Mouse (Mus musculus): ENCODE results near the gene Krt72. TPM values are rescaled to one million over a fixed set of nuclear protein-coding genes. Genes with fewer than 3 reads are reported as not detected.

The Krt72 gene
- not detected for total RNA-seq (2021)

GRCm38 (mm10) chr15:101786360-101786759, at the start of gene Krt72:
TSS of gene Krt72 (minus strand) at chr15:101786460.
- intact Hi-C loops (cut with DNase I), result no loop called here
- DNase-seq (ENCODE audit: low spot score in 2 of 2), result no peak

- DNase-seq (ENCODE audit: low spot score in 2 of 2), result peak in 1 of 2 experiments; percentile 58
- intact Hi-C loops (cut with DNase I), result no loop called here
These were observed 48.6 kb upstream of the Krt72 start for GRCm38 (mm10) chr15:101834784-101835328.

GRCm38 (mm10) chr15:101833131-101833530, 46.9 kb upstream of the Krt72 start:
- intact Hi-C loops (cut with DNase I), result no loop called here

GRCm38 (mm10) chr15:101829441-101829840, 43.2 kb upstream of the Krt72 start:
- DNase-seq (ENCODE audit: low spot score in 2 of 2), result no peak
- intact Hi-C loops (cut with DNase I), result no loop called here

More at GRCm38 (mm10) chr15:101833131-101833530, 46.9 kb upstream of the Krt72 start:
- DNase-seq (ENCODE audit: low spot score in 2 of 2), result no peak

- intact Hi-C loops (cut with DNase I), result no loop called here
- DNase-seq (ENCODE audit: low spot score in 2 of 2), result no peak
These were observed 35.5 kb upstream of the Krt72 start for GRCm38 (mm10) chr15:101821786-101822185.

GRCm38 (mm10) chr15:101817875-101818274, 31.6 kb upstream of the Krt72 start, which contains the start of gene Krt2:
TSS of gene Krt2 (minus strand) at chr15:101818169.
- DNase-seq (ENCODE audit: low spot score in 2 of 2), result no peak
- intact Hi-C loops (cut with DNase I), result no loop called here

- DNase-seq (ENCODE audit: low spot score in 2 of 2), result peak; percentile 15 to 92
- intact Hi-C loops (cut with DNase I), result loop anchor here (5.0 kb wide), 1 partner anchor 74 kb away; no protein-coding TSS in a partner anchor
These were observed 17.0 kb upstream of the Krt72 start for GRCm38 (mm10) chr15:101803052-101803822.

GRCm38 (mm10) chr15:101802296-101802835, 16.1 kb upstream of the Krt72 start, which contains the start of gene Krt73:
TSS of gene Krt73 (minus strand) at chr15:101802346.
- peak in 1 of 2 experiments; percentile 4 for DNase-seq (ENCODE audit: low spot score in 2 of 2)
- intact Hi-C loops (cut with DNase I), result loop anchor here (5.0 kb wide), 1 partner anchor 75 kb away; no protein-coding TSS in a partner anchor

- DNase-seq (ENCODE audit: low spot score in 2 of 2), result no peak
These were observed 4.6 kb upstream of the Krt72 start for GRCm38 (mm10) chr15:101790867-101791266.

GRCm38 (mm10) chr15:101773420-101773819, 12.8 kb downstream of the Krt72 start:
- intact Hi-C loops (cut with DNase I), result loop anchor here (2.0 to 5.0 kb wide), 2 partner anchors 294 to 435 kb away; no protein-coding TSS in a partner anchor
- DNase-seq (ENCODE audit: low spot score in 2 of 2), result peak in 1 of 2 experiments; percentile 2

More at GRCm38 (mm10) chr15:101790867-101791266, 4.6 kb upstream of the Krt72 start:
- intact Hi-C loops (cut with DNase I), result no loop called here

GRCm38 (mm10) chr15:101772711-101773081, 13.6 kb downstream of the Krt72 start:
- intact Hi-C loops (cut with DNase I), result loop anchor here (1.0 to 5.0 kb wide), 3 partner anchors 201 to 434 kb away; no protein-coding TSS in a partner anchor
- DNase-seq (ENCODE audit: low spot score in 2 of 2), result peak; percentile 85 to 92

- peak in 1 of 2 experiments; percentile 3 for DNase-seq (ENCODE audit: low spot score in 2 of 2)
These were observed 14.1 kb downstream of the Krt72 start for GRCm38 (mm10) chr15:101772080-101772710.

GRCm38 (mm10) chr15:101770226-101770625, 16.0 kb downstream of the Krt72 start:
- intact Hi-C loops (cut with DNase I), result loop anchor here (5.0 kb wide), 1 partner anchor 297 kb away; no protein-coding TSS in a partner anchor

More at GRCm38 (mm10) chr15:101772080-101772710, 14.1 kb downstream of the Krt72 start:
- intact Hi-C loops (cut with DNase I), result loop anchor here (1.0 to 5.0 kb wide), 3 partner anchors 201 to 433 kb away; no protein-coding TSS in a partner anchor

GRCm38 (mm10) chr15:101742711-101743110, 43.5 kb downstream of the Krt72 start, which contains the start of gene Krt71:
TSS of gene Krt71 (minus strand) at chr15:101743109.
- intact Hi-C loops (cut with DNase I), result no loop called here
- DNase-seq (ENCODE audit: low spot score in 2 of 2), result no peak

More at GRCm38 (mm10) chr15:101770226-101770625, 16.0 kb downstream of the Krt72 start:
- no peak for DNase-seq (ENCODE audit: low spot score in 2 of 2)

GRCm38 (mm10) chr15:101737786-101738185, 48.5 kb downstream of the Krt72 start:
- intact Hi-C loops (cut with DNase I), result no loop called here
- DNase-seq (ENCODE audit: low spot score in 2 of 2), result no peak

- intact Hi-C loops (cut with DNase I), result no loop called here
- DNase-seq (ENCODE audit: low spot score in 2 of 2), result no peak
These were observed 55.6 kb downstream of the Krt72 start for GRCm38 (mm10) chr15:101730653-101731052.

All from left cerebral cortex, postnatal 25 days (tissue).